In the genomic region with DNA sequence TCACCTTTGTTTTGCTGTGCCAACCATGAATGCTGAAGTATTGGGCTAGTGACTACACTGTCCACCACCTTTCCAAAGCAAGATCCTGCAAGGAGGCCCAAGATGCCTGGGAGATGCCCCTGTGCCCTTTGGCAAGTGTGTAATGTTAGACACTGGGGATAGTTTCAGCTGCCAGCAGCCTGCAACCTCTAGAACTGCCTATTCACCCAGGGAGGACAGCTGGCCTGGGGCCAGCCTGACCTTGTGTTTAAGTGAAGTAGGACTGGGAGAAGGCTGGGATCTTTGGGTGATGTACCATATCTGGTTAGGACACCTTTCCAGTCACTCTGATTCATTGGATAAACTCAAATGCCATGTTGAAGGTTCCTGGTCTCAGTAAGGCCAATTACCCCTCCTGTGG, we compare ENCODE assay signal across 13 mouse cellular contexts. TPM values are rescaled to one million over a fixed set of nuclear protein-coding genes. Genes with fewer than 3 reads are reported as not detected.
DNase-seq lines count a peak whose midpoint lies in the region; ATAC-seq and TF ChIP-seq lines count a peak whose summit lies in the region.
"Had no signal": no experiment of that assay in that cellular context is flagged by ENCODE, and none has a peak within 500 bp of the region (broad histone marks: within the 10 kb centered on the region; RNA-seq: fewer than 3 reads in every experiment).

No protein-coding gene starts in this region.

- H3K36me3 ChIP-seq in forebrain, postnatal 0 days (ENCODE audit: insufficient read depth) = peaks cover 10% of the 10 kb centered on the region
- H3K36me3 ChIP-seq in forebrain, embryonic 10.5 days (replicated peaks) = peaks cover 12% of the 10 kb centered on the region
- H3K36me3 ChIP-seq in liver, embryonic 12.5 days = peaks cover 17% of the 10 kb centered on the region
- peaks cover 11% of the 10 kb centered on the region; the same call in 1 of the 2 replicates for H3K36me3 ChIP-seq in limb, embryonic 15.5 days

- no peak for ATAC-seq in forebrain, postnatal 0 days
- no peak for ATAC-seq in liver, embryonic 12.5 days
- no peak for ATAC-seq in limb, embryonic 15.5 days (ENCODE audit: insufficient number of reproducible peaks, low FRiP score, low TSS enrichment, low read depth)

- TF ChIP-seq CTCF in forebrain, postnatal 0 days (IDR thresholded peaks at IDR 0.05; ENCODE audit: low read depth) = no peak

- no peak overlapping the region for H3K27ac ChIP-seq in forebrain, postnatal 0 days (ENCODE audit: low read depth, low read length)
- H3K27ac ChIP-seq in forebrain, embryonic 10.5 days = no peak overlapping the region
- H3K27ac ChIP-seq in liver, embryonic 12.5 days = peak overlapping the region; percentile 60
- no peak overlapping the region for H3K27ac ChIP-seq in limb, embryonic 15.5 days
- H3K27ac ChIP-seq: embryonic facial prominence, embryonic 12.5 days had no signal

- H3K4me2 ChIP-seq in forebrain, postnatal 0 days (ENCODE audit: low read depth) = 0 out of 2 replicates have a peak overlapping the region, but pooled peaks have one; percentile 94
- H3K4me2 ChIP-seq in liver, embryonic 12.5 days = peak overlapping the region; percentile 96
- 0 out of 2 replicates have a peak overlapping the region, but pooled peaks have one; percentile 99 for H3K4me2 ChIP-seq in limb, embryonic 15.5 days

- no peak for DNase-seq in forebrain, postnatal 0 days
- DNase-seq in forebrain, embryonic 10.5 days (ENCODE audit: extremely low spot score, low spot score) = no peak
- DNase-seq in liver = no peak
- DNase-seq in adrenal gland, postnatal 10 days = peak; percentile 78
- no peak for DNase-seq in gastrocnemius, postnatal 25 days
- no peak for DNase-seq in left cerebral cortex, adult 8-10 months (ENCODE audit: low spot score in 2 of 2)

- peaks cover 12% of the 10 kb centered on the region for H3K4me1 ChIP-seq in forebrain, postnatal 0 days (ENCODE audit: insufficient read depth)
- peaks cover 50% of the 10 kb centered on the region for H3K4me1 ChIP-seq in forebrain, embryonic 10.5 days
- H3K4me1 ChIP-seq in liver, embryonic 12.5 days = peaks cover 71% of the 10 kb centered on the region
- H3K4me1 ChIP-seq in limb, embryonic 15.5 days = peaks cover 34% of the 10 kb centered on the region

- no peak overlapping the region for H3K4me3 ChIP-seq in forebrain, postnatal 0 days (ENCODE audit: low read depth, low read length)
- H3K4me3 ChIP-seq in forebrain, embryonic 10.5 days = no peak overlapping the region
- H3K4me3 ChIP-seq in liver, embryonic 12.5 days = no peak overlapping the region
- no peak overlapping the region for H3K4me3 ChIP-seq in limb, embryonic 15.5 days

- peaks cover 19% of the 10 kb centered on the region for H3K27me3 ChIP-seq in forebrain, postnatal 0 days (ENCODE audit: insufficient read depth, low read length)
- peaks cover 80% of the 10 kb centered on the region for H3K27me3 ChIP-seq in forebrain, embryonic 10.5 days (ENCODE audit: poor library complexity, severe bottlenecking)
- H3K27me3 ChIP-seq in liver, embryonic 12.5 days (replicated peaks) = peaks cover 77% of the 10 kb centered on the region
- peaks cover 75% of the 10 kb centered on the region for H3K27me3 ChIP-seq in limb, embryonic 15.5 days

- no peak overlapping the region for H3K9ac ChIP-seq in forebrain, postnatal 0 days
- H3K9ac ChIP-seq in liver, embryonic 12.5 days = peak overlapping the region; percentile 76; the same call in 1 of the 2 replicates
- no peak overlapping the region for H3K9ac ChIP-seq in limb, embryonic 15.5 days

- H3K9me3 ChIP-seq in forebrain, postnatal 0 days (ENCODE audit: low read length) = no peaks in the 10 kb centered on the region
- no peaks in the 10 kb centered on the region for H3K9me3 ChIP-seq in forebrain, embryonic 10.5 days
- H3K9me3 ChIP-seq in liver, embryonic 12.5 days (replicated peaks) = no peaks in the 10 kb centered on the region
- H3K9me3 ChIP-seq in limb, embryonic 15.5 days = no peaks in the 10 kb centered on the region
- H3K9me3 ChIP-seq: embryonic facial prominence, embryonic 12.5 days had no signal

RNA-seq across cellular contexts. Expression of a gene that starts 0.8 kb away (rescaled TPM):
- 17.1 and 28.3 TPM in 2 replicates for total RNA-seq in forebrain, postnatal 0 days (2014; rRNA removed)
- 7.9 and 12.5 TPM in 2 replicates for polyA plus RNA-seq in forebrain, postnatal 0 days (2015; fragmentation: Nextera tagmentation; extraction: Ambion mirVana)
- polyA plus RNA-seq in forebrain, embryonic 10.5 days (2016; fragmentation: Nextera tagmentation; extraction: Ambion mirVana) = 1.1 and 2.1 TPM in 2 replicates
- 0.99 and 1.0 TPM in 2 replicates for polyA plus RNA-seq in liver, embryonic 12.5 days (2016; fragmentation: Nextera tagmentation; extraction: Ambion mirVana)
- 10 to 100 TPM in 1 of 2 experiments, 1 to 10 TPM in 1; 8.7 to 21.2 TPM for total RNA-seq in adrenal gland, postnatal 10 days (2021)
- 8.7 and 9.6 TPM in 2 replicates for polyA plus RNA-seq in limb, embryonic 15.5 days (2015; fragmentation: Nextera tagmentation; extraction: Ambion mirVana)
- total RNA-seq in gastrocnemius, postnatal 25 days (2021) = 1 to 10 TPM in 1 of 2 experiments, under 1 TPM in 1; 0.54 to 1.2 TPM
- 10 to 100 TPM; 34.5 to 49.5 (median 46.8) TPM for total RNA-seq in left cerebral cortex, adult 8-10 months (2022)

RNA-seq across cellular contexts. Expression of a gene that starts 3.1 kb away (rescaled TPM):
- not detected in 2 replicates for total RNA-seq in forebrain, postnatal 0 days (2014; rRNA removed)
- not detected in 2 replicates for polyA plus RNA-seq in forebrain, postnatal 0 days (2015; fragmentation: Nextera tagmentation; extraction: Ambion mirVana)
- 1.5 and 1.9 TPM in 2 replicates for polyA plus RNA-seq in forebrain, embryonic 10.5 days (2016; fragmentation: Nextera tagmentation; extraction: Ambion mirVana)
- polyA plus RNA-seq in liver, embryonic 12.5 days (2016; fragmentation: Nextera tagmentation; extraction: Ambion mirVana) = 96.4 and 96.5 TPM in 2 replicates
- 1 to 10 TPM; 1.4 to 2.2 TPM for total RNA-seq in adrenal gland, postnatal 10 days (2021)
- polyA plus RNA-seq in limb, embryonic 15.5 days (2015; fragmentation: Nextera tagmentation; extraction: Ambion mirVana) = 0.40 TPM in 2 replicates
- total RNA-seq in gastrocnemius, postnatal 25 days (2021) = not detected
- under 1 TPM; 0.37 to 0.57 (median 0.46) TPM for total RNA-seq in left cerebral cortex, adult 8-10 months (2022)
- total RNA-seq: gastrocnemius, adult 18-20 months had no signal
- polyA plus RNA-seq: CD4-positive, CD25-positive, alpha-beta regulatory T cell, adult 4 months; heart, postnatal 0 days; thymus, adult 2 months had no signal

RNA-seq across cellular contexts. Expression of a gene that starts 5.6 kb away (rescaled TPM):
- 140 and 171 TPM in 2 replicates for total RNA-seq in forebrain, postnatal 0 days (2014; rRNA removed)
- 230 and 243 TPM in 2 replicates for polyA plus RNA-seq in forebrain, postnatal 0 days (2015; fragmentation: Nextera tagmentation; extraction: Ambion mirVana)
- polyA plus RNA-seq in forebrain, embryonic 10.5 days (2016; fragmentation: Nextera tagmentation; extraction: Ambion mirVana) = 6.6 and 6.7 TPM in 2 replicates
- polyA plus RNA-seq in liver, embryonic 12.5 days (2016; fragmentation: Nextera tagmentation; extraction: Ambion mirVana) = 36.1 and 36.9 TPM in 2 replicates
- 10 to 100 TPM in 1 of 2 experiments, 1 to 10 TPM in 1; 8.6 to 15.8 TPM for total RNA-seq in adrenal gland, postnatal 10 days (2021)
- polyA plus RNA-seq in limb, embryonic 15.5 days (2015; fragmentation: Nextera tagmentation; extraction: Ambion mirVana) = 6.5 and 7.7 TPM in 2 replicates
- 1 to 10 TPM; 1.2 to 2.2 TPM for total RNA-seq in gastrocnemius, postnatal 25 days (2021)
- 10 to 100 TPM; 86.9 to 98.2 (median 93.2) TPM for total RNA-seq in left cerebral cortex, adult 8-10 months (2022)
- polyA plus RNA-seq: CD4-positive, CD25-positive, alpha-beta regulatory T cell, adult 4 months had no signal

RNA-seq across cellular contexts. Expression of a gene that starts 42.0 kb away (rescaled TPM):
- 18.3 and 20.1 TPM in 2 replicates for total RNA-seq in forebrain, postnatal 0 days (2014; rRNA removed)
- 22.7 and 28.9 TPM in 2 replicates for polyA plus RNA-seq in forebrain, postnatal 0 days (2015; fragmentation: Nextera tagmentation; extraction: Ambion mirVana)
- polyA plus RNA-seq in forebrain, embryonic 10.5 days (2016; fragmentation: Nextera tagmentation; extraction: Ambion mirVana) = 24.4 and 25.1 TPM in 2 replicates
- 12.1 and 13.1 TPM in 2 replicates for polyA plus RNA-seq in liver, embryonic 12.5 days (2016; fragmentation: Nextera tagmentation; extraction: Ambion mirVana)
- 100 to 1,000 TPM in 1 of 2 experiments, 10 to 100 TPM in 1; 91.9 to 103 TPM for total RNA-seq in adrenal gland, postnatal 10 days (2021)
- 60.6 and 64.2 TPM in 2 replicates for polyA plus RNA-seq in limb, embryonic 15.5 days (2015; fragmentation: Nextera tagmentation; extraction: Ambion mirVana)
- 10 to 100 TPM; 61.0 to 71.0 TPM for total RNA-seq in gastrocnemius, postnatal 25 days (2021)
- total RNA-seq in left cerebral cortex, adult 8-10 months (2022) = 10 to 100 TPM; 21.9 to 23.3 (median 22.3) TPM

RNA-seq across cellular contexts. Expression of a gene that starts 50.7 kb away (rescaled TPM):
- 101 and 120 TPM in 2 replicates for total RNA-seq in forebrain, postnatal 0 days (2014; rRNA removed)
- polyA plus RNA-seq in forebrain, postnatal 0 days (2015; fragmentation: Nextera tagmentation; extraction: Ambion mirVana) = 70.2 and 88.4 TPM in 2 replicates
- polyA plus RNA-seq in forebrain, embryonic 10.5 days (2016; fragmentation: Nextera tagmentation; extraction: Ambion mirVana) = 116 and 135 TPM in 2 replicates
- 59.4 and 62.6 TPM in 2 replicates for polyA plus RNA-seq in liver, embryonic 12.5 days (2016; fragmentation: Nextera tagmentation; extraction: Ambion mirVana)
- total RNA-seq in adrenal gland, postnatal 10 days (2021) = 10 to 100 TPM; 44.7 to 62.8 TPM
- 96.4 and 102 TPM in 2 replicates for polyA plus RNA-seq in limb, embryonic 15.5 days (2015; fragmentation: Nextera tagmentation; extraction: Ambion mirVana)
- total RNA-seq in gastrocnemius, postnatal 25 days (2021) = 10 to 100 TPM; 11.1 to 11.3 TPM
- 10 to 100 TPM; 72.2 to 78.2 (median 75.6) TPM for total RNA-seq in left cerebral cortex, adult 8-10 months (2022)
